Mouse (Mus musculus): ENCODE data around the gene Nexn.

GRCm38 (mm10) chr3:152193635-152194097 lies 72.5 kb downstream of the Nexn start:
- TF ChIP-seq POLR2A (IDR thresholded peaks at IDR 0.05; ENCODE audit: low read depth, low read length) (peak; percentile 67), CTCF (conservative IDR thresholded peaks at IDR 0.05; ENCODE audit: insufficient read depth, insufficient read length, low read depth, low read length) (no peak)

All from kidney, adult 2 months (tissue).